Mouse (Mus musculus) embryonic facial prominence, embryonic 14.5 days (tissue): Measurements from ENCODE around the gene Cdc42ep2. TPM values are rescaled to one million over a fixed set of nuclear protein-coding genes. Genes with fewer than 3 reads are reported as not detected.

Source experiments
- ATAC-seq: fragments of 200-750 bp; cut with Nextera tagmentation; 2 replicates; pipeline ENCODE4 v1.8.0; 2017; ENCODE audit warnings: low read depth, moderate number of reproducible peaks, moderate TSS enrichment
- DNase-seq: peaks from one replicate; pipeline ENCODE4 v3.0.0-alpha.2; 2015; ENCODE audit warnings: low spot score
- H3K27ac ChIP-seq: fragments of 300-500 bp; sonication (generic); replicated peaks from 2 replicates; pipeline ENCODE4 v1.5.1; 2014; ENCODE audit warnings: low read depth, mild to moderate bottlenecking, low read length, moderate library complexity
- H3K27me3 ChIP-seq: fragments of 300-500 bp; sonication (generic); replicated peaks from 2 replicates; pipeline ENCODE4 v1.6.1; 2014; ENCODE audit warnings: low read length; ENCODE audit not compliant: control insufficient read depth, insufficient read depth
- H3K36me3 ChIP-seq: fragments of 300-500 bp; sonication (generic); 2 replicates; pipeline ENCODE4 v1.6.1; 2014; ENCODE audit warnings: low read length, mixed read lengths; ENCODE audit not compliant: control insufficient read depth, insufficient read depth
- H3K4me1 ChIP-seq: fragments of 300-500 bp; sonication (generic); 2 replicates; pipeline ENCODE4 v1.6.1; 2014; ENCODE audit warnings: antibody characterized with exemption, low read length; ENCODE audit not compliant: control insufficient read depth, insufficient read depth
- H3K4me2 ChIP-seq: fragments of 300-500 bp; sonication (generic); 2 replicates; pipeline ENCODE4 v1.6.1; 2014; ENCODE audit warnings: low read depth, mild to moderate bottlenecking, low read length, moderate library complexity, mixed read lengths
- H3K4me3 ChIP-seq: fragments of 300-500 bp; sonication (generic); 2 replicates; pipeline ENCODE4 v1.5.1; 2014; ENCODE audit warnings: low read depth, mild to moderate bottlenecking, low read length
- H3K9ac ChIP-seq: fragments of 300-500 bp; sonication (generic); 2 replicates; pipeline ENCODE4 v1.6.1; 2014; ENCODE audit warnings: low read depth, mild to moderate bottlenecking, low read length, moderate library complexity, mixed read lengths
- H3K9me3 ChIP-seq: fragments of 300-500 bp; sonication (generic); 2 replicates; pipeline ENCODE4 v1.6.1; 2016; ENCODE audit warnings: low read length; ENCODE audit not compliant: control insufficient read depth
- WGBS: fragments of 180-500 bp; shearing (Covaris S2); extraction: QIAGEN DNeasy Blood & Tissue Kit; methylation state at CpG from one replicate; pipeline ENCODE4 v1.1.7; 2014; 5-methylcytosine and 5-hydroxymethylcytosine counted together
- polyA plus RNA-seq: library from polyadenylated mRNA; unstranded; fragments of >200 nt; fragmentation: Nextera tagmentation; extraction: Ambion mirVana; gene quantifications from 2 replicates; pipeline ENCODE4 v1.2.1, GENCODE M21; 2014

Gene Cdc42ep2
- polyA plus RNA-seq, 1 experiment from 2014 or later = 16.2 TPM

- Histone ChIP-seq H3K4me3 (no peak overlapping the region), H3K9ac (no peak overlapping the region), H3K4me1 (peaks cover 21% of the 10 kb centered on the region), H3K4me2 (no peak overlapping the region), H3K36me3 (no peaks in the 10 kb centered on the region), H3K27me3 (no peaks in the 10 kb centered on the region; the same call in 1 of the 2 replicates), H3K9me3 (no peaks in the 10 kb centered on the region), H3K27ac (no peak overlapping the region)
- ATAC-seq (no peak), DNase-seq (no peak)
- WGBS = 56% methylated on average over 8 of the region's 8 CpGs
Observed at GRCm38 (mm10) chr19:5927532-5927931, 2.9 kb upstream of the Cdc42ep2 start.

GRCm38 (mm10) chr19:5927026-5927425, 2.4 kb upstream of the Cdc42ep2 start:
- no peak overlapping the region for H3K27ac ChIP-seq
- no peaks in the 10 kb centered on the region for H3K36me3 ChIP-seq
- H3K4me3 ChIP-seq = no peak overlapping the region
- H3K27me3 ChIP-seq = no peaks in the 10 kb centered on the region; the same call in 1 of the 2 replicates
- no peaks in the 10 kb centered on the region for H3K9me3 ChIP-seq
- DNase-seq (no peak), ATAC-seq (no peak)
- no peak overlapping the region for H3K4me2 ChIP-seq
- H3K9ac ChIP-seq = no peak overlapping the region
- H3K4me1 ChIP-seq = peaks cover 21% of the 10 kb centered on the region
- 61% methylated on average over 11 of the region's 11 CpGs for WGBS

- Histone ChIP-seq H3K4me2 (peak overlapping the region; percentile 96), H3K4me1 (peaks cover 21% of the 10 kb centered on the region), H3K27me3 (no peaks in the 10 kb centered on the region; the same call in 1 of the 2 replicates), H3K9me3 (no peaks in the 10 kb centered on the region), H3K4me3 (peak overlapping the region; percentile 63), H3K27ac (no peak overlapping the region; the same call in none of the 2 replicates), H3K36me3 (no peaks in the 10 kb centered on the region), H3K9ac (peak overlapping the region; percentile 26; the same call in 1 of the 2 replicates)
- ATAC-seq = no peak
- 20% methylated on average over 11 of the region's 11 CpGs for WGBS
- DNase-seq = no peak
Observed at GRCm38 (mm10) chr19:5925311-5925855, 767 bp upstream of the Cdc42ep2 start.

GRCm38 (mm10) chr19:5923990-5924712, 465 bp downstream of the Cdc42ep2 start:
- WGBS = under 1% methylated on average over 37 of the region's 38 CpGs
- Histone ChIP-seq H3K4me2 (peak overlapping the region; percentile 96), H3K27ac (peak overlapping the region; percentile 77), H3K9me3 (no peaks in the 10 kb centered on the region), H3K4me3 (peak overlapping the region; percentile 63), H3K27me3 (no peaks in the 10 kb centered on the region; the same call in 1 of the 2 replicates), H3K9ac (peak overlapping the region; percentile 60), H3K4me1 (peaks cover 17% of the 10 kb centered on the region), H3K36me3 (no peaks in the 10 kb centered on the region)
- ATAC-seq (peak; percentile 85), DNase-seq (peak; percentile 96)

- ATAC-seq = no peak
- DNase-seq = no peak
- Histone ChIP-seq H3K4me2 (peak overlapping the region; percentile 96; the same call in 1 of the 2 replicates), H3K36me3 (peaks cover 5% of the 10 kb centered on the region), H3K4me1 (peaks cover 11% of the 10 kb centered on the region), H3K4me3 (no peak overlapping the region), H3K27ac (no peak overlapping the region), H3K27me3 (no peaks in the 10 kb centered on the region; the same call in 1 of the 2 replicates), H3K9me3 (no peaks in the 10 kb centered on the region), H3K9ac (0 out of 2 replicates have a peak overlapping the region, but pooled peaks have one; percentile 6)
- 87% methylated on average over 3 of the region's 3 CpGs for WGBS
Observed at GRCm38 (mm10) chr19:5922963-5923362, 1.7 kb downstream of the Cdc42ep2 start.

- Histone ChIP-seq H3K4me2 (peak overlapping the region; percentile 96; the same call in 1 of the 2 replicates), H3K36me3 (peaks cover 12% of the 10 kb centered on the region), H3K4me3 (no peak overlapping the region; the same call in 1 of the 2 replicates), H3K9me3 (no peaks in the 10 kb centered on the region), H3K27me3 (no peaks in the 10 kb centered on the region; the same call in 1 of the 2 replicates), H3K27ac (no peak overlapping the region), H3K4me1 (peaks cover 10% of the 10 kb centered on the region), H3K9ac (peak overlapping the region; percentile 34; the same call in 1 of the 2 replicates)
- no peak for DNase-seq
- WGBS = 72% methylated on average over 15 of the region's 15 CpGs
- ATAC-seq = no peak
Observed at GRCm38 (mm10) chr19:5922119-5922942, 2.3 kb downstream of the Cdc42ep2 start.

GRCm38 (mm10) chr19:5921715-5922114, 2.9 kb downstream of the Cdc42ep2 start:
- Histone ChIP-seq H3K4me1 (peaks cover 7% of the 10 kb centered on the region; the same call in 1 of the 2 replicates), H3K4me3 (no peak overlapping the region; the same call in 1 of the 2 replicates), H3K36me3 (peaks cover 18% of the 10 kb centered on the region), H3K4me2 (peak overlapping the region; percentile 34; the same call in 1 of the 2 replicates), H3K27ac (no peak overlapping the region), H3K27me3 (no peaks in the 10 kb centered on the region; the same call in 1 of the 2 replicates), H3K9ac (0 out of 2 replicates have a peak overlapping the region, but pooled peaks have one; percentile 49), H3K9me3 (no peaks in the 10 kb centered on the region)
- 19% methylated on average over 9 of the region's 9 CpGs for WGBS
- 0 out of 2 replicates have a peak, but pooled peaks have one; percentile 4 for ATAC-seq
- no peak for DNase-seq
